Mouse (Mus musculus) activated CD4-positive, CD25-positive, alpha-beta regulatory T cell (primary cell): Measurements from ENCODE around the gene Cr2. TPM values are rescaled to one million over a fixed set of nuclear protein-coding genes. Genes with fewer than 3 reads are reported as not detected.

ENCODE experiments used
- polyA plus RNA-seq, 2 experiments: library from polyadenylated mRNA; unstranded; fragments of 100-300 nt; shearing (Covaris generic); gene quantifications; one replicate each; pipeline ENCODE4 v1.2.1; 2017

The Cr2 gene
- polyA plus RNA-seq: 1 to 10 TPM in 1 of 2 experiments, under 1 TPM in 1; 0.38 to 2.7 TPM

DNA sequence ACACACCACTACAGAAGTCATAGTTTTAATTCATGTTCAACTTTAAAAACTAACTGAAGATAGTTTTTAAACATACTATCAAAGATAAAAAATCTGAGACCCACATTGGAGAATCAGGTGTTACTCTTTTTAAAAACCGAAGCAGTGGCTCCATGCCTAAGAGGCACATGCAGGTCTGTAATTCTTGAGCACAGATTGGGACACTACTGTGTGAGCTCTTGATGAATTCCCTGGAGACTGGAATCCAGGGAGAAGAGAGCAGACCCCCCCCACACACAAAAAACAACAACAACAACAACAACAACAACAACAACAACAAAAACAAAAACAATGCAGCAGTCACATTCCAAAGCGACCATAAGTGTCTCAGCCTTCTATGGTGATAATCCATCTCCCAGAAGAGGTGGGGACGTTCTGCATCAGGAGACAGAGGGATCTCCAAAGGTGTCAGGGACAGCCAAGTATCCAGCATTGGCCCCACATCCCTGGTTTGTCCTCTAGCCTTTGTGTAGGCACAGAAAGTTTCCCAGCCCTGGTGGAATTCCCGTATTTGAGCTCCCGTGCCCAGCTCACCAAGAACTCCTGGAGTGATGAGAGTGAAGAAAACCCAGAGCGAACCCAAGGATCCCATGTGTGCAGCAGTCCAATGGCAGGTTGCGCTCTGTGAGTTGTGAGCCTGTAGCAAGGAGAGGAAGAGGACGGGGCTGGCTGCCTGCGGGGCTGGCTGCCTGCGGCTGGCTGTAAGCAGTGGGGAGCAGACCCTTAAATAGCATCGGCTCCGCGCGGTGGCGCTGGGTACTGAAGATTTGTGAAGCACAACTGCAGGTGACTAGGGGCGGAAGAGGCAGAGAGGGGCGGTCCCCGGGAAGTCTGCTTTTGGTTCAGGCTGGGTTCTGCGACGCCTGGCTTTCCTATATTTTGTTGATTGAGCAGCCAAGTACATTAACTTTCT lies at the start of gene Cr2:
TSS of gene Cr2 (minus strand) at position 737 of the 952 bp plus-strand sequence.

DNA sequence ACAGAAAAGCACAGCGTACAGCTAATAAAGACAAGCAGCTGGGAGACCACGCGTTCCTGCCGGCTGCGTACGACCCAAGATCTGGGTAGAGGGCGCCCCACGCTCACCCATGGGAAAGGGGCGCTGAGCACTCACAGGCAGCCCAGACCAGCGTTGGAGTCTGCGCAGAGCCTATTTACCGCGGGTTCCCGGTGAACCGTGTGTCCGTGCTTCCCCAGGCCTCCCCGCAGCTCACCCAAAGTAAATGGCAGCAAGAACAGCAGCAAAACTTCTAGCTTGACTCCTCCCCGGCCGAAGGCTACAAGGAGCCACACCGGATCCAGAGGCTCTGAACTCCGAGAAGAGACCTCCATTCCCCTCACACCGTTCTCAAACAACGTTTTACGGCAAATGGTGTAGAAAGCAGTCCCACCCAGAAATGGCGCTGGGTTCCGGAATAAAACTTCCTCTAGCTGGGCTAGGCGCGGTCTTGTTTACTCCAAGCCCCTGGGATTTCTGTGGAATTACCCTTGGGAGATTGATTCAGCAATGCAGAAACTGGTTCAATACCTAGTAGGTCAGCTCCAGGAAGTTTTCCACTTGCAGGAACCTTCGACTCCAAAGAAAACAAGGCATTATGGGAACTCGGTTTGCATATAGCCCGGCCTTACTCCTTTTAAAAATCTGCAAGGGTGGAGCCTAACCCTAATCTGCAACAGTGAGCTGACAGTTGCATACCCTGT lies 45.4 kb downstream of the Cr2 start, which contains the start of gene Cr1l:
TSS of gene Cr1l (minus strand) at position 634 of the 722 bp plus-strand sequence.

DNA sequence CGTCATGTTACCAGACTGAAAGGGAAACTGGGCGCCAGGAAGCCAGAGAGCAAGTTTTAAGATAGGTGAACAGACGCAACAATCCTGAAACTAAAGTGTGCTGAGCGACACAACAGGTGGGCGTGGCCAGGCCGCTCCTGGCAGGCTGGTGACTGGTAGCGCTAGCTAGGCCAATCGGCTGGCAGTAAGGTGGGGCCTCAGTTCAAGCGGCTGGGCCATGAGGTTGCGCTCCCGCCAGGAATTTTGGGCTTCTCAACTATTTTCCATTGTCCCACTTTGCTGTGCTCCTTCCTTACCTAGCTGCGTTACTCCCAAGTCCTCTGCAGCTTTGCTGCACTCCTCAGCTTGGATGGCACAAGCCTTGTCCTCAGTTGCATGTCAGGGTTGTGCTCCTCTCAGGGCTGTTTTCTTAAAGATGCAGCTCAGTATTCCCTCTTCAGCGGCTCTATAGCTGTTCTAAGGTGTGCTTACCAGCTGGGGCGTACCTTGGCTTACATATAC lies 84.2 kb downstream of the Cr2 start, which contains the start of gene Cd46:
TSS of gene Cd46 (minus strand) at position 30 of the 501 bp plus-strand sequence.

Other genes starting within 250 kb of the Cr2 start
- under 1 TPM in 1 of 2 experiments, not detected in 1; 0.81 TPM for gene Cd34, start 237.9 kb downstream of the Cr2 start, polyA plus RNA-seq
- gene Cd46, start 84.5 kb downstream of the Cr2 start, polyA plus RNA-seq: 1 to 10 TPM; 2.6 to 3.2 TPM
- gene Cr1l, start 45.1 kb downstream of the Cr2 start, polyA plus RNA-seq: 100 to 1,000 TPM; 188 to 217 TPM